Mouse (Mus musculus) Patski (cell line): ENCODE data around the gene Ints6. TPM values are rescaled to one million over a fixed set of nuclear protein-coding genes. Genes with fewer than 3 reads are reported as not detected.

Experiments used
- ATAC-seq: fragments of 100-300 bp; one replicate; pipeline ENCODE4 v1.8.0; 2021
- CTCF ChIA-PET: fragments of 350-600 bp; sonication (Branson Sonifier 250); formaldehyde crosslinking; loops from one replicate; lab custom pipeline; 2022; ENCODE audit warnings: inconsistent platforms; lab: Charles Lee
- POLR2A ChIA-PET: fragments of 350-600 bp; sonication (Branson Sonifier 250); formaldehyde crosslinking; loops from one replicate; lab custom pipeline; 2022; ENCODE audit warnings: antibody characterized with exemption, inconsistent platforms; lab: Charles Lee
- DNase-seq: peaks from one replicate; pipeline ENCODE4 v3.0.0-alpha.2; 2011; ENCODE audit warnings: low read depth, low spot score
- H3K27me3 ChIP-seq: fragments of 371-371 bp; one replicate; pipeline ENCODE4 v1.5.1; 2021
- CTCF ChIP-seq: fragments of 100-300 bp; IDR thresholded peaks from one replicate; pipeline ENCODE4 v1.5.1; 2021
- in situ Hi-C: fragments of 300-500 bp; cut with MboI; formaldehyde crosslinking; loops from 3 replicates; pipeline ENCODE4 v1.11.1; 2018; ENCODE audit warnings: low pct_unique_long_range_greater_than_20kb, mixed read lengths
- polyA plus RNA-seq: library from polyadenylated mRNA; unstranded; gene quantifications from one replicate; pipeline ENCODE4 v1.2.3, GENCODE M21; 2021

Ints6 gene
- polyA plus RNA-seq, 1 experiment from 2014 or later, result 25.6 TPM

- ATAC-seq, result no peak
- in situ Hi-C loops, result no loop called here
- no peak for TF ChIP-seq CTCF
- no peak for DNase-seq
- CTCF ChIA-PET, result interaction anchor here (0.9 to 1.3 kb wide), 2 partner anchors 11 to 16 kb away, joined by 3 read pairs; no protein-coding TSS in a partner anchor
- no peaks in the 10 kb centered on the region for H3K27me3 ChIP-seq
- POLR2A ChIA-PET, result no interaction called here
These were observed 19.7 kb upstream of the Ints6 start for GRCm38 (mm10) chr14:62780520-62781316.

- H3K27me3 ChIP-seq, result no peaks in the 10 kb centered on the region
- POLR2A ChIA-PET, result no interaction called here
- TF ChIP-seq CTCF, result no peak
- DNase-seq (no peak), ATAC-seq (no peak)
- in situ Hi-C loops, result no loop called here
- CTCF ChIA-PET, result no interaction called here
These were observed 17.1 kb upstream of the Ints6 start for GRCm38 (mm10) chr14:62778095-62778494.

GRCm38 (mm10) chr14:62775034-62775433 is 14.1 kb upstream of the Ints6 start:
- DNase-seq (no peak), ATAC-seq (no peak)
- in situ Hi-C loops, result no loop called here
- no peaks in the 10 kb centered on the region for H3K27me3 ChIP-seq
- TF ChIP-seq CTCF, result no peak
- ChIA-PET POLR2A (no interaction called here), CTCF (no interaction called here)

GRCm38 (mm10) chr14:62774246-62774645 is 13.3 kb upstream of the Ints6 start:
- DNase-seq (no peak), ATAC-seq (no peak)
- ChIA-PET CTCF (no interaction called here), POLR2A (no interaction called here)
- no peak for TF ChIP-seq CTCF
- H3K27me3 ChIP-seq, result no peaks in the 10 kb centered on the region
- in situ Hi-C loops, result no loop called here

GRCm38 (mm10) chr14:62773766-62774165 is 12.8 kb upstream of the Ints6 start:
- ChIA-PET POLR2A (no interaction called here), CTCF (no interaction called here)
- in situ Hi-C loops, result no loop called here
- DNase-seq (no peak), ATAC-seq (no peak)
- no peak for TF ChIP-seq CTCF
- H3K27me3 ChIP-seq, result no peaks in the 10 kb centered on the region

- no peaks in the 10 kb centered on the region for H3K27me3 ChIP-seq
- ChIA-PET POLR2A (no interaction called here), CTCF (no interaction called here)
- DNase-seq (no peak), ATAC-seq (no peak)
- in situ Hi-C loops, result no loop called here
- TF ChIP-seq CTCF, result no peak
These were observed 4.4 kb upstream of the Ints6 start for GRCm38 (mm10) chr14:62765398-62765797.

GRCm38 (mm10) chr14:62764371-62764770 is 3.4 kb upstream of the Ints6 start:
- ChIA-PET POLR2A (no interaction called here), CTCF (no interaction called here)
- DNase-seq (no peak), ATAC-seq (no peak)
- no peaks in the 10 kb centered on the region for H3K27me3 ChIP-seq
- in situ Hi-C loops, result loop anchor here (5.0 kb wide), 1 partner anchor 68 kb away; no protein-coding TSS in a partner anchor
- no peak for TF ChIP-seq CTCF

GRCm38 (mm10) chr14:62761943-62762342 is 974 bp upstream of the Ints6 start:
- no peaks in the 10 kb centered on the region for H3K27me3 ChIP-seq
- ATAC-seq (no peak), DNase-seq (no peak)
- in situ Hi-C loops, result loop anchor here (5.0 kb wide), 1 partner anchor 70 kb away; no protein-coding TSS in a partner anchor
- ChIA-PET POLR2A (no interaction called here), CTCF (no interaction called here)
- no peak for TF ChIP-seq CTCF

- ChIA-PET CTCF (interaction anchor here (0.6 to 1.1 kb wide), 2 partner anchors 10 to 22 kb away, joined by 3 read pairs; no protein-coding TSS in a partner anchor), POLR2A (interaction anchor here (0.6 to 0.7 kb wide), 2 partner anchors 414 to 427 kb away, joined by 5 to 7 read pairs; no protein-coding TSS in a partner anchor)
- no peak for DNase-seq
- in situ Hi-C loops, result loop anchor here (5.0 kb wide), 1 partner anchor 72 kb away; no protein-coding TSS in a partner anchor
- no peaks in the 10 kb centered on the region for H3K27me3 ChIP-seq
- ATAC-seq, result peak; percentile 13
- TF ChIP-seq CTCF, result no peak
These were observed 491 bp downstream of the Ints6 start for GRCm38 (mm10) chr14:62760321-62761035.

- ChIA-PET CTCF (interaction anchor here (0.6 to 1.1 kb wide), 2 partner anchors 9 to 21 kb away, joined by 3 read pairs; no protein-coding TSS in a partner anchor), POLR2A (no interaction called here)
- H3K27me3 ChIP-seq, result no peaks in the 10 kb centered on the region
- no peak for TF ChIP-seq CTCF
- DNase-seq, result no peak
- ATAC-seq, result peak; percentile 15
- in situ Hi-C loops, result loop anchor here (5.0 kb wide), 1 partner anchor 72 kb away; no protein-coding TSS in a partner anchor
These were observed 1.1 kb downstream of the Ints6 start for GRCm38 (mm10) chr14:62759771-62760320.
